Mouse (Mus musculus): Measurements from ENCODE around the gene Agps. TPM values are rescaled to one million over a fixed set of nuclear protein-coding genes. Genes with fewer than 3 reads are reported as not detected.
A peak's percentile ranks its signal among the peaks of the same experiment; 100 is the strongest.
"Not testable (repeated sequence)": the region's sequence is repeated elsewhere in the genome, so short reads cannot be mapped to it uniquely, and the experiment has no call there.

Gene Agps
- polyA plus RNA-seq, 1 experiment: 21.5 TPM

DNA sequence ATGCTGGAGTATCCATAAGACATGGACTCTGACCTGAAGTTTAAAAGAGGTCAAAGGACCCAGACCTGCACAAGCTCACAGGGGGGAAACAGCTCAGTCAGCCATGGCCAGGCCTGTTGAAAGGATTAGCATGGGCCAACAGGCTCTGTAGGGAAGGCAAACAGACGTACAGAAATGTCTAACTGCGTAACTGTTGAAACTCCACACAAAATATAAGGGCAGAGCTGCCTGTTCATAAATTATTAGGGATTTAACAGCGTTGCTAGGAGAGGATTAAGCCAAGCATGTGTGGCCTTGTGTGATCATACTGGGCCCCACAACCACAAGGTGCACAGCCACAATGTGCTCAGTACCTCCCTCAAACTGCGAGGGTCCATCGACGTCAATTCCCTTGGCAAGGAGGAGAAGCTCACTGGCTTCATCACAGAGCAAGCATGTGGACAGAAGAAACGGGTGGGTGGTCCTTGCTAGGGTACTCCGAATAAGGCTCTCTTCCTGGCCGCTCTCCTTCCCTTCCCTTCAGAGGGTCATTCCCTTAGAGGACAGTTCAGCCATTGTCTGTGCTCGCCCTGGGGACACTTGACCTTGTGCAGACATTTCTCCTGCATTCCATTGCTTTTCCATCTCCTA is 131.3 kb downstream of the Agps start:
- DNase-seq (ENCODE audit: low read depth): no peak
- no peak for TF ChIP-seq POLR2A (IDR thresholded peaks at IDR 0.05; ENCODE audit: borderline replicate concordance, extremely low read depth, insufficient read depth, insufficient read length, poor library complexity, severe bottlenecking)

DNA sequence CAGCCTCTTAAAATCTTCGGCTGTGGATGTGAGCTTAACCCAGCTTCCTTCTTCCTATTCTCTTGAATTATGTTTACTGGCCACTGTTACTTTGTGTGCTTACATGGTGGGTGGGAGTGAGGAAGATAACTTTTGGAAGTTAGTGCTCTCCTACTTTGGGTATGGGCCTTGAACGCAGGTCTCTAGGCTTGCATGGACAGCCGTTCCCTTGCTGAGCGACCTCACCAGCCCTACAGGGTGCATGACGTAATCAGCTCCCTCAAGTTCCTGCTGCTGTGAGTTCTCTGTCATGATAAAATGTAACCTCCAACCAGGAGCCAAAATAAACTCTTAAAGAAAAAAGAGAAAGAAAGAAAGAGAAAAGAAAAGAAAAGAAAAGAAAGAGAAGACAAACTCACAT is 132.1 kb downstream of the Agps start:
- TF ChIP-seq CTCF (IDR thresholded peaks at IDR 0.05; ENCODE audit: borderline replicate concordance, extremely low read depth, insufficient read depth, insufficient read length) (no peak), POLR2A (IDR thresholded peaks at IDR 0.05; ENCODE audit: borderline replicate concordance, extremely low read depth, insufficient read depth, insufficient read length, poor library complexity, severe bottlenecking) (no peak)
- no peak for DNase-seq (ENCODE audit: low read depth)

DNA sequence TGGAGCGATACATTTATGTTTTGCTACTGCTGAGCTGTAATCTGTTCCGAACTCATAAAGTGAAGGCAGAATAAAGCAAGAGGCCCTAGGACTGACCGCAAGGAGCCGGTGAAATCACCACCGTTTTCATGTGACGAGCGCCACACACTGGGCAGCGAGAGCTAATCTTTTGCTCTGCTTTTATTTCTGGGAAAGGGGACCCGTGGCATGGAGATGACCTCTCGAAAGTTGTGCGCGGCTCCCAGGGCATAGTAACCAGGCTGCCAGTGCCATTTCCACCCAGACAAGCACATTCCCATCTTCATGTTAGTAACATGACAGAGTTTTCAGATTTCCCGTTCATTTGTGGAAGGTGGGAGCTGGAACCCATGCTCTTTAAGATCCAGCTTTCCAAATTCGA is 132.5 kb downstream of the Agps start:
- TF ChIP-seq POLR2A (IDR thresholded peaks at IDR 0.05; ENCODE audit: borderline replicate concordance, extremely low read depth, insufficient read depth, insufficient read length, poor library complexity, severe bottlenecking): no peak
- peak; percentile 60 for TF ChIP-seq CTCF (IDR thresholded peaks at IDR 0.05; ENCODE audit: borderline replicate concordance, extremely low read depth, insufficient read depth, insufficient read length)

DNA sequence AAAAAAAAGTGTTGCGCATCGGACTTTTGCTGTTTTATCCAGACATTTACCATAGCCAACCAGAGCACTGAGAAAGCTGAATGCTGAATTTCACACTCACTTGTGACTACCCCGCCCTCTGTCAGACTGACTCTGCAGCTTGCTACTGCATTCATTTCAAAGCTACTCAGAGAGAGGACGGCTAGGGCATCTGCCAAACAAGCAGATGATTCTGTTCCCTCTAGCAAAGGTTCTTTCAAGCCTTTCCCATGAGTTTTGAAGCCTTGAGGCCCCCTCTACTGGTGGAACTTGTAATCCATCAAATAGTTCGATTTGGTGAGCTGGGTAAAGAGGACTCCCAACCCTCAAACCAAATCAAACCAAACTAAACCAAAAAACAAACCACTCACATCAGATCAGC is 133.0 kb downstream of the Agps start:
- peak; percentile 93 for DNase-seq (ENCODE audit: low read depth)
- TF ChIP-seq POLR2A (IDR thresholded peaks at IDR 0.05; ENCODE audit: borderline replicate concordance, extremely low read depth, insufficient read depth, insufficient read length, poor library complexity, severe bottlenecking) (no peak), CTCF (IDR thresholded peaks at IDR 0.05; ENCODE audit: borderline replicate concordance, extremely low read depth, insufficient read depth, insufficient read length) (peak; percentile 60; the same call in 1 of the 2 replicates)

More for the DNA sequence above, 132.5 kb downstream of the Agps start:
- peak; percentile 73 for DNase-seq (ENCODE audit: low read depth)

DNA sequence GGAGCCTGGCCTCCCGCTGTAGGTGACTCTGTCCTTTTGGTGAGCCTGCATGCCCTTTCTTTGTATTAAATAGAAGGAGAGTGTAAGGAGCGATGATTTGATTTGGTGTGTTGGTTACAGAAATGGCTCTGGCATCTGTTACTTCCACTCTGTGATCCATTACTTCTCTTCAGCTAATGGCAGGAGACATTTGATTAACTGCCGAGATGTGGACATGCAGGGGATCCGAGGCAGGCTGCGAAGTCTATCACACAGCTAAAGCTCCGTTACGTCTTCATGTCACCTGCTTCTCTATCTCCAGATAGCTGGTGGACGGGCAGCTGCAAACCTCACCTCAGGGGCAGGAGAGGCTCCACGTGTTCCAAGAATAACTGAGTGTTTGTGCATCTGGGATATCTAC is 142.2 kb downstream of the Agps start:
- TF ChIP-seq POLR2A (IDR thresholded peaks at IDR 0.05; ENCODE audit: borderline replicate concordance, extremely low read depth, insufficient read depth, insufficient read length, poor library complexity, severe bottlenecking): no peak
- DNase-seq (ENCODE audit: low read depth): no peak

DNA sequence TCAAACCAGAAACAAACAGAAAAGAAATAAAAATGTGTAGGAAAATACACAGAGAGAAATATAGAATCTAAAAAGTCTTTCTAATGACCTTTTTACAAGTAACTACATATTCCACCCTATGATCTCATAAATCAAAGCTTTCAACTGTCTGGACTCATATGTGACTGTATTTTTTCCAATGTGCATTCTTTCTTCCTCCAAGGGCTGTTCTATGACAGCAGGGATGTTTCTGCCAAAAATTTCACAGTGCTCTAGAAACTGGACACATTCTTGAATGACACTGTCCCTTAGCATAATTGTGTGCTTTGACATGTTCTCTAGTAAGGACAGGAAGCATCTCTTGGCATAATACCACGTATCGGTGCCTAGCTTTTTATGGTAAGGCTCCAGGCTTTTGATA is 144.1 kb downstream of the Agps start:
- not testable (repeated sequence) for DNase-seq (ENCODE audit: low read depth)

DNA sequence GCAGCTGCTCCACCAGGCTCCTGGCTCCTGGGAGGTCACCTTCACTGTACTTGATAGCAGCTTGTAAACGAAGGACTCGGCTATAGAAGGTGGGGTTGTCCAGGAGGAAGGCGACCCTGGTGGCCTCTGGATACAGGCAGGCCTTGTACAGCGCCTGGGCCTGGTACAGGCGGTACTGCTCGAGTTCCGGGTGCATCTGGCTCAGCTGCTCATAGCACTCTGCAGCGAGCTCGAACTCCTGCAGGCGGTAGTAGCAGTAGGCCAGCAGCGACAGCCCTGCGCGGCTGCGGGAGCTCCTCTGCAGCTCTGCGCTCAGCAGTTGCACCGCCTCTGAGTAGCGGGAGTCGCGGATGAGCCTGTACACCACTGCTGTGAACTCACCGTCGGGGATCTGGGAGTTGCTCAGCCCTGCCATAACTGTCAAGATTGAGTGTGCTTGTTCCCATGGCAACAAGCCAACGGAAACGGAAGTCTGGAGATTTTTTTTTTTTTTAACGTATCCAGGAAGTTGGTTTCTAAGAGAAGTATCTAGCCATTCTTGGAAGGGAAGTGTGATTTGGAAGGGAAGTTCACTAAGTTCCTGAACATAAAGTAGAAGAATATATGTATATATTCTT is 145.9 kb downstream of the Agps start, which contains the start of gene Ttc30a2:
Ttc30a2 (minus strand) TSS at position 419 of the 617 bp plus-strand sequence.
- peak; percentile 71 for DNase-seq (ENCODE audit: low read depth)

Other genes with a start within 250 kb of the Agps start
- 311 and 481 TPM in 2 replicates for gene Hnrnpa3, start 172.9 kb upstream of the Agps start, polyA plus RNA-seq (2012; rRNA removed)
- 11.0 and 11.2 TPM in 2 replicates for gene Nfe2l2, start 127.5 kb upstream of the Agps start, polyA plus RNA-seq (2012; rRNA removed)
- gene Ttc30b, start 106.4 kb downstream of the Agps start, polyA plus RNA-seq (2012; rRNA removed): 12.1 and 13.5 TPM in 2 replicates
- 0.83 and 1.2 TPM in 2 replicates for gene Ttc30a2, start 146.0 kb downstream of the Agps start, polyA plus RNA-seq (2012; rRNA removed)
- 8.4 and 9.1 TPM in 2 replicates for gene Ttc30a1, start 149.8 kb downstream of the Agps start, polyA plus RNA-seq (2012; rRNA removed)

All from brain, embryonic 14.5 days (tissue).